Mouse (Mus musculus) liver, adult 2 months (tissue): ENCODE results near the gene Ggt6.

Experiments
- CTCF ChIP-seq: fragments of 200-500 bp; IDR thresholded peaks from 2 replicates; pipeline ENCODE4 v1.5.1; 2011; ENCODE audit warnings: low read depth, low read length, control low read depth
- POLR2A ChIP-seq: fragments of 200-500 bp; IDR thresholded peaks from 2 replicates; pipeline ENCODE4 v1.6.1; 2011; ENCODE audit warnings: low read length, control low read depth; ENCODE audit not compliant: insufficient read depth; ENCODE audit errors: extremely low read depth

GRCm38 (mm10) chr11:72469217-72469616 lies 33.9 kb downstream of the Ggt6 start:
- TF ChIP-seq CTCF: no peak
- no peak for TF ChIP-seq POLR2A
